Mouse (Mus musculus): ENCODE measurements around the gene Pnp2.
"Not testable (repeated sequence)": the region's sequence is repeated elsewhere in the genome, so short reads cannot be mapped to it uniquely, and the experiment has no call there.

The Pnp2 gene

DNA sequence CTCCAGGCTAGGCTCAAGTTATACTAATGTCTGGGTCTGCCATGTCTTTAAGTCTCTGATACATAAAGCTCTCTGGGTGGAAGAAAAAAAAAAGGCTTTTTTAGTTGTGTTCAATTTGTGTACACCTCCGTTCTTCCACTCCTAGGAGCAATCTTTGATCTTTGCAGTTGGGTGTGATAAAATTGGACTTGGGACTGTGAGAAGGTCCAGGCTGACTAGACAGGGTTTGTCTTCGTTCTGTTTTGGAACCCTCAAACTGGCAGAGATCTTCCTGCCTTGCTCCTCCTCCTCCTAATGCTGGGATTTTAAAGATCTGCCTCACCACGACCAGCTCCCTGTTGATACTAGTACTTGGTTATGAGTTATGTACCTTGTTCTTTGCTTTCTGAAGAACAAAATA lies 1.4 kb downstream of the Pnp2 start:
- DNase-seq (ENCODE audit: low spot score in 2 of 2) = not testable (repeated sequence)

DNA sequence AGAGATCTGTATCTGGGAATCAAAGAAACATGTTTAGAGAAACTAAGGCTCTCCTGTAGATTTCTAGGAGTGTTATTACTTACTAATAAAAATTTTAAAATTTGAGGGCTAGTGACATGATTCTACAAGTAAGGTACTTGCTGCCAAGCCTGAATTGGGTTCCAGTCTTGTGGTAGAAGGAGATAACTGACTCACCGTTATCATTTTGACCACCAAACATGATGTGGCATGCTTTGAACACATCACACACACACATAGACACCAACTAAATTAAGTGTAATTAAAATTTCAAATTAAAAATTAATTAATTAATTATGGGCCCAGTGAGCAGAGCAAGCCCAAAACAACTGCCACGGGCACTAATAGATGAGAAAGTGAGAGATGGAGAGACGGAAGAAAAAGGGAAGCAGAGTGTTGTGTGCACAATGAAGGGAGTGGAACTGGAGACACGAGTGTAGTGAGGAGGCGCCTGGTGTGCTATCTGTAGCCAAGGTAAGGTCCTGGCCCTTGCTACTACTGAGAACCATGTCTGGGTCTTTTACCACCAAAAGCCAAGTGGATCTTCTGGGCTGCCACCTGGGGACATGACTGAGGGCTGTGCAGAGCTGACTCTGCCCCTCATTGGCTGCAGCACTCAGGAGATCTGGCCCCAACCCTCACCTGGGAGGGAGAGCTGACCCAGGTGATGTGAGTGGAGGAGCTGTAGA lies 2.6 kb downstream of the Pnp2 start:
- DNase-seq (ENCODE audit: low spot score in 2 of 2) = not testable (repeated sequence)

DNA sequence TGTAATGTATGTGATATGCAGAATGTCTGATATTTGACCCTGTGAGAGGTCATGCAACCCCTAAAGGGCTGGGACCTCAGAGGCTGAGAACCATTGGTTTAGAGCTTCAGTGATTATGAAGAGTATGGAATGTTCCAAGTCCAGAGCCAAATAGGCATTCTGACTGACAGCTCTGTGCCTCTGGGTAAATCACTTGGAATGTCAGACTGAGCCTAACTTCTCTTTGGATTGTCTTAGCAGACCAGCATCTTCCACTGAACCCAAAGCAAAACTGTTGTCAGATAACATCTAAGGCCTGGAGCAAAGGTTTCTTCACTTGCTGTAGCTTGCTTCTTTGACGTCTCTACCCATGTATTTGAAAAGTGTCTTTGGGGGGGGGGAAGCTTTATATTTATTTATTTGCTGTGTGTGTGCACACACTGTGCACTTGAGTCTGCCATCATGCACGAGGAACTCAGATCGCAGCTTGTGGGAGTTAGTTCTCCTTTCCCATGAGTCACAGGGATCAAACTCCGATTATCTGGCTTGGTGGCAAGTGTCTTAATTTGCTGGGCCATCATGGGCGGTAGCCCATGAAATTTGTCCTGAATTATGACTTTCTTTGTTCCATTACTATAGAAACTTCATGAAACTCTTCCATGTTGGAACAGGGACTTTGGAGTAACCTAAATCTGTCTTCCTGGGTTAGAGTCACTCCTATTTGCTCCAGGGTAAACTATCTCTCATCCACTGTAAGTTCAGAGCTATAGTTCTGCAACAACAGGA lies 12.6 kb downstream of the Pnp2 start:
- no peak for DNase-seq (ENCODE audit: low spot score in 2 of 2)

DNA sequence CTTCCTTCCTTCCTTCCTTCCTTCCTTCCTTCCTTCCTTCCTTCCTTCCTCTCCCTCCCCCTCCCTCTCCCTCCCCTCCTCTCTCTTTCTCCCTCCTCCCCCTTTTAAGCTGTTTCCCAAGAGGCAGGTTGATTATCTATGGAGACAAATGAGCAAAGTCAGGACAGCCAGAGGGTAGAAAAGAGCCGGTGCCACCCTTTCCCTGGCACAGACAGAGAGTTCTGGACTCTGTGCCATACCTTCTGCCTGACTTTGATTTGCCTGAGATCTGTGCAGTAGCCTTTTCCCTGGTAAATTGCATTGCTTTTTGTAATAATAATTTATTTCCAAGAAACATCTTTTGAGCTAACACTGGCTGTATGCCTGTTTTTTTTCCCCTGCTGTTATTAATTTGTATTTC lies 13.2 kb downstream of the Pnp2 start:
- DNase-seq (ENCODE audit: low spot score in 2 of 2) = no peak

DNA sequence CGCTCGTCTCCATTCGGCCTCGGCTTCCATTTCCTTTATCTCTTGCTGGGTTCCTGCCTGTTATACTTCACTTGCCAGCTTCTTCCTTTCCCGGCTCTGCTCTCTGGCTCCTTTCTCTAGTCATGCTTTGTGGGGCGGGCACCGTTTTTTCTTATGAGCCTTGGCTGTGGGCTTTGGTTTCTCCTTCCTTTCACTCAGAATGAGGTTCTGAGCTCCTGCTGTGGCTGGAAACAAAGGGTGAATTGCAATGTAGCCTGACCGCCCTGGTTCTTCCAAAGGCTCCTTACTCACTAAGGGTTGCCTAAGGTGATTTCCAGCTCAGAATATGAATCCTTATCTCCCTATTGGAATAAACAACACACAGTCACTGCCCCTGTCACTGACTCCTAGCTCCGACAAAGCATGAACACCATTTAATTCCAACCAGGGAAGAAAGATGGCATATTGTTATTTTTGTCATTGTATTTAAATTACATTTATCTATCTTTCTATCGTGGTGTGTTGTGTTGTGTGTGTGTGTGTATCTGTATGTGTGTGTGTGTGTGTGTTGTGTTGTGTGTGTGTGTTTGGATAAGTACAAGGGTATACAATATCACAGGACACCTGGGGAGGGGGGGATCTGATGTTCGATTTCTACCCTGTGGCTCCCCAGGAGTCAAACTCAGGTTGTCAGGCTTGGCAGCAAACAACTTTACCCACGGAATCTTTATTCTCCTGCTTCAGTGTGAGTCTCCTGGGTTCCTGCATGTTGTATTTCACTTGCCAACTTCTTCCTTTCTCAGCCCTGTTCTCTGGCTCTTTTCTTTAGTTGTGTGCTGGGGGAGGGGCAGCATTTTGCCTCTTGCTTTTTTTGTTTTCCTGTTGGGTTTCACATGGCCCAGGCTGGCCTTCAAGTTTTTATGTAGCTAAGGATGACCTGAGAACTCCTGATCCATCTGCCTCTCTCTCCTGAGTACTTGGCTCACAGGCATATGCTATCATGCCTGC lies 14.1 kb downstream of the Pnp2 start:
- no peak for DNase-seq (ENCODE audit: low spot score in 2 of 2)

DNA sequence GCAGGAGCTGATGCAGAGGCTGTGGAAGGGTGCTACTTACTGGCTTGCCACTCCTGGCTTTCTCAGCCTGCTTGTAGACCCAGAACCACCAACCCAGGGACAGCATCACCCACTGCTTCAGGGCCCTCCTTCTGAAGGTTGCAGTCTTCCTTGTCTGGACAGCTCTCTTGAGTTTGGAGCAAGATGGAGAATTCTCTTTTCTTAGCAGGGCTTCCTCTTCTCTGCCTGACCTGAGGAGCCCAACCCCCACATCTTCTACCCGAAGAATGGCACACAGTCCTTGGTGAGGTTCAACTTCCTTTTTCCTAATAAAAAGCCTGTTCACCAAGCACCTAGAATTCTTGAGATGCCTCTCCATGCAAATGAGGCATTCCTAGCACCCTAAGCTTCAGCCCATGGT lies 15.0 kb downstream of the Pnp2 start:
- DNase-seq (ENCODE audit: low spot score in 2 of 2) = no peak

DNA sequence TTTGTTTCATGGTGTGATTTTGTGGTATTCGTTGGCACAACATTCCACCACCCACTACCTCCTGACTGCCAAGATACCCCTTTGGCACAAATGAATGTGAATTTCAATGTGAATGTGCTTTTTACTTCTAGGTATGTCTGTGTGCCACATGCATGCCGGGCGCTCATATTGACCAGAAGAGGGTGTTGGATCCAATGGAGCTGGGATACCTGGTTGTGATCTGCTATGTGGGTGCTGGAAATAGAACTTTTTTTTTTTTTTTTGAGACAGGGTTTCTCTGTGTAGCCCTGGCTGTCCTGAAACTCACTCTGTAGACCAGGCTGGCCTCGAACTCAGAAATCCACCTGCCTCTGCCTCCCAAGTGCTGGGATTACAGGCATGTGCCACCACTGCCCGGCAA lies 17.3 kb downstream of the Pnp2 start:
- DNase-seq (ENCODE audit: low spot score in 2 of 2) = not testable (repeated sequence)

DNA sequence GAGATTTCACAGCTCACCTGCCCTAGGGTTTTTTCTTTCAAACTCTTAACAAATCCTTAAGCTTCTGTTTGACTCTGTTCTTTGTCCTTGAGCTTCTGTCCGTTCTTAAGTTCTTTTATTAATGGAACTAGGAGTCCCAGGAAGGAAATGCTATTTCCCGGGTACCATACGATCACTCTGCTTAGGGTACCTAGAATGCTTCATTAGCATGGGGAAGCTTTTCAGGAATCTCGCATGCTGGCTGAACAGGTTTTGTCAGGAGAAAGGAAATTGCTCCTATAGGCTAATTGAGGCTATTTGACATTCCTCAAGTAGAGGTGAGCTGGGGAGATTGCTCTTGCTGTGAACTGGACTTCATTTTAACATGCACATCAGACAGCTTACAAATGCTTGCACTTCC lies 17.9 kb downstream of the Pnp2 start:
- DNase-seq (ENCODE audit: low spot score in 2 of 2) = no peak

DNA sequence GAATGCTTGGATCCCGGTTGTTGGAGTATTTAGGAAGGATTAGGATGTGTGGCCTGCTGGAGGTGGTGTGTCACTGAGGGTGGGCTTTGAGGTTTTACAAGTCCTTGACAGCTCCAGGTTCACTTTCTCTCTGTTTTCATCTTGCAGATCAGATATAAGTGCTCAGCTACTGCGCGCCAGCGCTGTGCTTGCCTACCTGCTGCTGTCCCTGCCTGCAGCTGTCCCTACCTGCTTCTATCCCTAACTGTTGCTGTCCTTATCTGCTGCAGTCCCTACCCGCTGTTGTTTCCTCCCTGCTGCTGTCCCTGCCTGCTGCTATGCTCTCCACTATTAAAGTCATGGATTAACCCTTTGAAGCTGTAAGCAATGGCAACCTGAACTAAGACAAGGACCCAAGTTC lies 19.2 kb downstream of the Pnp2 start:
- DNase-seq (ENCODE audit: low spot score in 2 of 2) = no peak

DNA sequence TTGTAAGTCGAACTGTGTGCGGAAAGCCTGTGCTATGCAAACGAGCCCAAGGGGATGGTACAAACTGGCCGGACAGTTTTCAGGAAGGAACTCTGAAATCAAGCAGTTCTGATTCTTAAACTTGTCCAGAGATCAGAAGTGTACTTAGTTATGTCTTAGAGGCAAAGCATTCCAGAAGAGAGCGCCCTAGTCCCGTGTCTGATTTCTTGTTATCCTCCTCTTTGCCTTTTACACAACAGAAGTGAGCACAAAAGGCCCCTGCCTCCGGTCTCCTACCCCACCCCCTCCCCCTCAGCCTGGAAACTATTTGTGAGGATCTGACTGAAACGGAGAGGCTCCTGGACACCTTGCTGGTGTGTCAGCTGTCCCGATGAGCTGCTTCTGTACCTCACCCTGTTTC lies 20.9 kb downstream of the Pnp2 start:
- DNase-seq (ENCODE audit: low spot score in 2 of 2) = no peak

DNA sequence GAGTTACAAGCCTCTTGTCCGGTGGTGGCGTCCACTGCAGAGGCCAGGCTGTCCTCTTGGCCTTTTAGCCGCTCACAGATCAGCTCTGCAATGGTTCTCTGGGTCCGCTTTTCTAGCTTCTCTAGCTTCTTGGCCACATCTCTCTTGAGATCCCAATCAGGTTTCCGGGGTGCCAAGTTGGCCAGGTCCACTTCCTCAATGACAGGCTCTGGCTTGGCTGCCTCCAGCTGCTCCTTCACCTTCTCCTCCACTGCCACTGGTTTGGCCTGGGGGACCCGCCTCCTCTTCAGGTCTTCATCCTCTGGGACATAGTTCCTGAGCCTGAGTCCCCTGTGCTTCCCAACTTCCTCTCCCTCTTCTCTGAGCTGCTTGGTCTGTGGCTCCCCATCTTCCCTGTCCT lies 22.7 kb downstream of the Pnp2 start:
- not testable (repeated sequence) for DNase-seq (ENCODE audit: low spot score in 2 of 2)

DNA sequence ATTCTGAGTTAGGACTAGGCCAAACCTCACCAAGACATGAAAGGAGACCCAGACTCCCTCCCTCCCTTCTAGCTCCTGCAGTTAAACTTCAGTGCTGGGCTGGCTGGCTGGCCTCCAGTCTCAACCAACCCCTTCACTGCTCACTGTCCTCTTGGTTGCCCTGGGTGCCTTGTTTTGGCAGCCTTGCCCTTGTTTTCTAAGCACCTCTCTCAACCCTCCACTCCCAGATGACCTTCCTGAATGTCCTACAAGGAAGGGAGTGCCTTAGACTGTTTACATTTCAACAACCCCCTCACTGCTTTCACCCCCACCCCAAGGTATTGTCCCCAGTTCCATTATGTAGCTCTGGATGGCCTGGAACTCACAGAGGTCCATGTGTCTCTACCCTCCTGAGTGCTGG lies 23.8 kb downstream of the Pnp2 start:
- DNase-seq (ENCODE audit: low spot score in 2 of 2) = no peak

DNA sequence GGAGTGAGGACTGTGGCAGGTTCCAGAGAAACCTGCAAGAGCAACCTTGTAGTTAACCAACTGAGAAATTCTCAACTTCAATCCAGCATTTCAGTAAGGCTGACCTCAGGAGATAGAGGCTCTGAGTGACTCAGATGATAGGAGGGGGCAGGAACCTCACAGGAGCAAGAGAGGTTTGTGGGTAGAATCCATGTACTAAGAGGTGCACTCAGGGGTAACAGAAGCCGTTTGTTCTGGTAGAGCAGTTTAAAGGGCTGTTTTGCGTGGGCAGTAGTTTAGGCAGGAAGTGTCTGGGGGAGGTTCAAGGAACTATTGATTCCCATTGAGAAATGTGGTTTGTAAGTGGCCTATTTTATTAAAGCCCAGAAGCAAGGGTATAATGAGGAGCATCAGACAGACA lies 25.4 kb downstream of the Pnp2 start:
- DNase-seq (ENCODE audit: low spot score in 2 of 2) = no peak

DNA sequence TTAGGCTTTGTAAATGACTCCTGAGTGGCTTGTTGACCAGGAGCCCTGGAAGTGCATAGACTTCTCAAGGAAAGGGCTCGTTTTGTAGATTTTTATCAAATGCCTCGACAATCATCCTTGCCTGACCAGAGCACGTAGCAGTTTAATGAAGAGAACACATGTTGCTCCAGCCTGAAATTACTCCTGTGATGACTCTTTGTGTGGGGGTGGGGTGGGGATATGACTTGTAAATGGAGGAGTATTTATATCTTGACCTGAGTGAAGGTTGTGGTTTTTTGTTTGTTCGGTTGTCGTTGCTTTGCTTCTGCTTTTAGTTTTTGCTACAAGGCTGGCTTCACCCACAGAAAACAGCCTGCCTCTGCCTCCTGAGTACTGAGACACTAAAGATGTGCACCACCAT lies 26.0 kb downstream of the Pnp2 start:
- DNase-seq (ENCODE audit: low spot score in 2 of 2) = no peak

DNA sequence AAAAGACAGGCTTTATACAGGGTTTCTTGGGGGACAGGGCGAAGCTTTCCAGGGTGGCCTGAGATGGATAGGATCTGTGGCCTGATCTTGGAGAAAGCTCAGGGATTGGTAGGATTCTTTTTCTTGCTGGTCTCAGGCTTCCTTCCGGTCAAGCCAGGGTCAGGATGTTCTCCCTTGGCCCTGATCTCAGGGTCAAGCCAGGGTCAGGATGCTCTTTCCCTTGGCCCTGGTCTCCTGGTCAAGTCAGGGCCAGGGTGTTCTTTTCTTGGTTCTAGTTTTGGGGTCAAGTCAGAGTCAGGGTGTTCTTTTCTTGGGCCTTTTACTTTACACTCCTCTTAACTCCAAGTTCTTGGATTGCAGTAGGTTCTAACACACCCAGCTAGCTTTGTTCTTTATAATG lies 31.9 kb downstream of the Pnp2 start:
- DNase-seq (ENCODE audit: low spot score in 2 of 2) = no peak

DNA sequence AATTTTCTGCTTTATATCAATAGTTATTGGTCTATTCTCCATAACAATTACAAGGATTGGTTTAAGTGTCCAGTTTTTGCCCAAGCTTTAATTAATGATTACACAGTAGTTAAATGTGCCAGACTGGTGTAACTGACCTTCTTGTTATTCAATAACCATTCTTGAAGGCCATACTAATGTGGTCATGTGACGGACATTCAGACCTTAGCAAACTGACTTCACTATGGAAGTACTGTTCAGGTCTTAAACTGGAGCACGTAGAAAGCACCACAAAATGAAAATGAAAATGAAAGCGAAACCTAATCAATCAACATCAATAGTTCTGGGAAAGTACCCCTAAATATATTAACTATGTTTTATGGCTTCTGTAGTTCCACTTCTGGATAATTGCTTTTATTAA lies 35.2 kb downstream of the Pnp2 start:
- no peak for DNase-seq (ENCODE audit: low spot score in 2 of 2)

DNA sequence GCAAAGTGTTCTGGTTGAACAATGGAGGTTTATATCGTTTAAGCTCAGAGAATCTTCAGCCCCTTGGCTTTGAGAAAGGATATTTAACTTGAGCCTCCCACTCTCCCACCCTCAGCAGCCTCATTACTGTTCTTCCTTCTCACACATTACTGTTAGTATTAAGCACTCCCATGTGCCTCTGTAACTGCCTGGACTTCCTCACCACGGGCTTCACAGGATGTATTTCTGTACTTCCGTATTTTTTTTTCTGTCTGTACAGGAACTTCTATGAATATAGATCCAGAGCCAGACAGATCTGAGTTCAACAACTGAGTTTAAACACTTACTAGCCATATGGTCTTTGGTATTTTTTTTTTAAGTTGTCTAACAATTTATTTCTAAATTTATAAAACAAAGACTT lies 41.3 kb downstream of the Pnp2 start:
- DNase-seq (ENCODE audit: low spot score in 2 of 2) = no peak

DNA sequence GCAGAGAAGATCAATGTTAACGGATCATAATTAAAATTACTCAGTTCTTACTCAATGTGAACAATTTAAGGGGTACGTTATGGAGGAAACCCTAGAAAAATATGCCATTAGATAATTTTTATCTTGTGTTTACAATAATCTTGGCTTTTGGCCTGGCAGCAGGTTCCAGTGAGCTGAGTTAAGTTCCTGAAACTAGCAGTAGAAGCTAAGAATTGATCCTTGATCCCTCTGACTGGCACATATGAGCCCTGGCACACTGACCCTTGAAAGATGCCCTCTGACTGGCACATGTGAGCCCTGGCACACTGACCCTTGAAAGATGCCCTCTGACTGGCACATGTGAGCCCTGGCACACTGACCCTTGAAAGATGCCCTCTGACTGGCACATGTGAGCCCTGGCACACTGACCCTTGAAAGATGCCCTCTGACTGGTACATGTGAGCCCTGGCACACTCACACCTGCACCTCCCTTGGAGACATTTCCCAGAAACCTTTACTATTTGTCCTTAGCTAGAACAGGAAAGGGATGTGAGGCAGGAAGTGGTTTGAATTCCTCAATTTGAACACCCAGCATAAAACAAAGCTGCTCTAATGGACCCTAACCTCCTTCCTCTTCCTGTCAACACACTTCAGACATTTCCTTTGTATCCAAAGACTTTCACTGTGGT lies 42.3 kb downstream of the Pnp2 start:
- DNase-seq (ENCODE audit: low spot score in 2 of 2) = no peak

DNA sequence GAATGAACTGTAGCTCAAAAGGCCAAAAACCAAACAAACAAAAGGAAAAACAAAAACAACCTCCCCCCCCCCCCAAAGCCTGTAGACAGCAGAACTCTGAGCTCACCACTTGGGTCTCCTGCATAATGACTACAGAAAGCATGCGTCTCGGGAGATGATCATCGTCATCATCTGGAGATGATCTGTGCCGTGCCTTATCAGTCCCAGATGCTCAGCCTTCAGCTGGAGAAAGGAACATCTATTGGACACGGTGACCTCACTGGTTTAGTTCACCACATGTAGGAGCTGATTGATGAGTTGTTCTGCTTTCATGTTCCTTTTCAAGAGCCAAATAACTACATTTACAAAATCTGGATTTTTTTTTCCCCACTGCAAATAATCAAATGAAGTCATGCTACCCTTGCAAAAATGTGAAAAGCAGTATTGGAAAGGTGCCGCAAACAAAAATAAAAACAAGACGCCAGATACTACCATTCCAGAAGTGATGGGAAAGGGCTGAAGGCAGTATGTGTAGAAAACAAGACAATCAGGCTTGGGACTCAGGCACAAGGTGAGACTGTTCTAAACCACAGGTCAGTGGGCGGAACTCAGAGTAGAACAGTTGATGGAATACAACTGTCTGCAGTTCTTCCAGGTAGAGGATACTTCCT lies 51.5 kb downstream of the Pnp2 start, which contains the start of gene Rnase10:
Rnase10 (plus strand) TSS at position 600 of the 650 bp plus-strand sequence.
- DNase-seq (ENCODE audit: low spot score in 2 of 2) = no peak

DNA sequence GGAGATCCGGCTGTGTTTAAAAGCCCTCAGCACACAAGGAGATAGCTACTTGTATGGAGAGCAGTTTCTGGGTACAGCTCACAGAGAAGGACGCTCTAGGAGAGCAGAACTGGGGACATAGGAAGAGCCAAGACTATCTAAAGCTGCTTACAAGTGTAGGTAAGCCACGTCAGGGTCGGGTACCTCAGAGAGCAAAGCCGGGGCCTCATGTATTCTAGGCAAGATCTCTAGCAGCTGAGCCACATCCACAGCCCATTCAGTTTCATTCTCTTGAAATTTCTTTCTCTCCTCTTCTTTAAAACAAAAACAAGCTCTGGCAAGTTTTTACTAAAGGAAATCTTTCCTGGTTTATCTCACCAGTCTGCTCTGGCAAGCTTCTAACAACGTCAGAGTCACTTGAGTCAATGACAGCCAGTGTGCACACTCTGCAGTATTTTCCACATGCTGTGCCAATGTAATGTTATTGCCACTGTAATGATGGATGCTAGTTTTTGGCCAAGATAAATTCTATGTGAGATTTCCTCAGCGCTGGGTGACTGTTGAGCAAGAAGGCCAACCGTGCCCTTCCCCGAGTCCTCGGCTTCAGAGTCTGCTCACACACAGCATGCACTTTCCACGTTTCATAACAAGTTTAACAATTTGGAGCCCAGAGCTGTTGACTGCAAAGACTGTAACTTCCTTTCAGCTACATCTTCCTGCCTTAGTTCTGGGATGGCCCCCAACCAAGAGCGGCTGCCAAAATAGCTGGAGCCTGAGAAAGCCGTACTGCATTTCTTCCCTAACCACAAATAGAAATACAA lies 52.3 kb downstream of the Pnp2 start:
- no peak for DNase-seq (ENCODE audit: low spot score in 2 of 2)
